Mouse (Mus musculus) MEL (cell line): ENCODE measurements around the gene Hs3st6. TPM values are rescaled to one million over a fixed set of nuclear protein-coding genes. Genes with fewer than 3 reads are reported as not detected.
A peak's percentile ranks its signal among the peaks of the same experiment; 100 is the strongest.

ENCODE experiments used
- EP300 ChIP-seq, 2 experiments: IDR thresholded peaks; 2 replicates each; pipeline ENCODE4 v1.6.1; 2011; ENCODE audit warnings: improper control_type of control experiment in 2 of 2, low read length in 2 of 2, low read depth in 1 of 2, mild to moderate bottlenecking in 1 of 2
- MAX ChIP-seq: IDR thresholded peaks from 2 replicates; pipeline ENCODE4 v1.6.1; 2011; ENCODE audit warnings: low read length, improper control_type of control experiment
- NRF1 ChIP-seq: IDR thresholded peaks from 2 replicates; pipeline ENCODE4 v1.6.1; 2014; ENCODE audit warnings: low read depth, mild to moderate bottlenecking, inconsistent platforms, low read length, improper control_type of control experiment, moderate library complexity; ENCODE audit not compliant: poor library complexity, insufficient read depth, severe bottlenecking
- SMC3 ChIP-seq: IDR thresholded peaks from 2 replicates; pipeline ENCODE4 v1.6.1; 2011; ENCODE audit warnings: low read depth, low read length, improper control_type of control experiment
- USF1 ChIP-seq: IDR thresholded peaks from 2 replicates; pipeline ENCODE4 v1.6.1; 2014; ENCODE audit warnings: low read depth, mild to moderate bottlenecking, inconsistent platforms, low read length, improper control_type of control experiment, moderate library complexity
- polyA plus RNA-seq, 2 experiments: library from polyadenylated mRNA; stranded (reverse) in 1 of 2; unstranded in 1 of 2; fragments of >175 nt in 1 of 2; fragments of >200 nt in 1 of 2; gene quantifications; 2 replicates each; pipeline versions ENCODE4 v1.2.1 to v1.2.4; 2012; ENCODE audit warnings: low replicate concordance in 2 of 2, low read depth in 1 of 2; ENCODE audit not compliant: insufficient read length in 2 of 2, insufficient read depth in 1 of 2, missing spikeins in 1 of 2
- total RNA-seq: library from RNA; depleted of rRNA; stranded (reverse); fragments of 300-350 nt; gene quantifications from 2 replicates; pipeline ENCODE4 v1.2.3, GENCODE M21; 2012; rRNA removed

Hs3st6 gene
- total and polyA plus RNA-seq, 3 experiments: not detected

DNA sequence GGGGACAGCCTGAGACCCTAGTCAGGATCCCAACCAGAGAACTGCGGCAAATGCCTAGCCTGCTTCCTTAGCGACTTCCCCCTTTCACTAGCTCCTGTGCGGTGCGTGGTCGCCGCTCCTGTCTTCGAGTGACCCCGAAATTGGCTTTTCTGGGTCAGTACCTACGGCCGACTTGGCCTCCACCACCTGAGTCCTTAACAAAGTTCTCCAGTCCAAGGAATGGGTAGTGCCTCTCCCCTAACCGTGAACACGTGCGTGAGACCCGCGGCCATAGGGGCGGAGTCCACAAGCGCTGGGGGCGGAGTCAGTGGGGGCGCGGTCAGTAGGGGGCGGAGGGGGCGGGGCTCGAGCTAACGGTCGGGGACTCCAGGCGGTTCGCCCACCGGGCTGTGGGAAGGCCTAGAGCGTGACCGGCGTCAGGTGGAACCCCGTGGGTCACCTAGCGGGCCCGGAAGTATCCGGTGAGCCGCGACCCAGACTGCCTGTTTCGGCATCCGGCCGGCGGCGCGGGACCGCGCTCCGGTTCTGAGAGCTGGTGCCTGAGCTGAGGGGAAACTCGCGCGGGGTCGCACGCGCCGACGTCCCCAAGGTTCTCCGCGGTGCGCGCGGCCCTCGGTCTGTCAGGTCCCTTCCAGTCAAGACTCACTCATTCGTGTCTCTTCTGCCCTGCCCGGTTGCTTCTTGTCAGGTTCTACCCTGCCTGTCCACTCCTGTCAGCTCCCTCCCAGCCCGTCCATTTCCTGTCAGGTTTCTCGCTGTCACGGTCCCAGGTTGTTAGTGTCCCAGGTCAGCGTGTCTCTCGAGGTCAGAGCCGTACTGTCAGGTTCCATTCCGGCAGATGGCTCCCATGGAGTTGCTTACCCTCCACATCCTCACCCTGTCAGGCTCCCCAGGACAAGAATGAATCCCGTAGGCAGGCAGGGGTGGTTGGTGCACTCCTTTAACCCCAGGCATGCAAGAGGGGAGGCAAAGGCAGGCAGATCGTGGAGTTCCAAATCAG lies 51.5 kb downstream of the Hs3st6 start, which contains the start of gene Meiob (continued):
- TF ChIP-seq NRF1 (no peak), USF1 (peak; percentile 59; the same call in 1 of the 2 replicates), MAX (peak; percentile 96), EP300 (IDR thresholded peaks at IDR 0.05; ENCODE audit: low read depth in 1 of 2, low read length in 2 of 2) (peak in 1 of 2 experiments; percentile 24; a peak in 1 of 4 replicates), SMC3 (no peak)

Other genes starting within 250 kb of the Hs3st6 start
- 118 and 121 TPM in 2 replicates for gene Traf7, start 225.1 kb upstream of the Hs3st6 start, total RNA-seq
- gene Traf7, start 225.1 kb upstream of the Hs3st6 start, polyA plus RNA-seq: 100 to 1,000 TPM in 1 of 2 experiments, not detected in 1; 261 TPM
- 0.89 and 1.0 TPM in 2 replicates for gene Rab26, start 218.8 kb upstream of the Hs3st6 start, total RNA-seq
- 1 to 10 TPM in 1 of 2 experiments, not detected in 1; 1.1 TPM for gene Rab26, start 218.8 kb upstream of the Hs3st6 start, polyA plus RNA-seq
- gene Pkd1, start 203.2 kb upstream of the Hs3st6 start, total RNA-seq: 10.3 and 10.6 TPM in 2 replicates
- 10 to 100 TPM in 1 of 2 experiments, not detected in 1; 10.7 TPM for gene Pkd1, start 203.2 kb upstream of the Hs3st6 start, polyA plus RNA-seq
- gene Tsc2, start 120.4 kb upstream of the Hs3st6 start, total RNA-seq: 44.0 and 48.8 TPM in 2 replicates
- 10 to 100 TPM in 1 of 2 experiments, not detected in 1; 99.2 TPM for gene Tsc2, start 120.4 kb upstream of the Hs3st6 start, polyA plus RNA-seq
- gene Nthl1, start 120.3 kb upstream of the Hs3st6 start, total RNA-seq: 26.1 and 31.4 TPM in 2 replicates
- gene Nthl1, start 120.3 kb upstream of the Hs3st6 start, polyA plus RNA-seq: 100 to 1,000 TPM in 1 of 2 experiments, 10 to 100 TPM in 1; 32.0 to 262 TPM
- gene Slc9a3r2, start 102.7 kb upstream of the Hs3st6 start, total RNA-seq: 0.75 and 0.96 TPM in 2 replicates
- 1 to 10 TPM in 1 of 2 experiments, not detected in 1; 3.5 TPM for gene Slc9a3r2, start 102.7 kb upstream of the Hs3st6 start, polyA plus RNA-seq
- gene Npw, start 94.5 kb upstream of the Hs3st6 start, total RNA-seq: not detected in 2 replicates
- not detected for gene Npw, start 94.5 kb upstream of the Hs3st6 start, polyA plus RNA-seq
- gene Zfp598, start 83.3 kb upstream of the Hs3st6 start, total RNA-seq: 21.9 and 22.2 TPM in 2 replicates
- 10 to 100 TPM; 59.0 to 80.4 TPM for gene Zfp598, start 83.3 kb upstream of the Hs3st6 start, polyA plus RNA-seq
- gene Syngr3, start 63.0 kb upstream of the Hs3st6 start, total RNA-seq: 0.15 TPM in 1 of 2 replicates, not detected in the other
- gene Syngr3, start 63.0 kb upstream of the Hs3st6 start, polyA plus RNA-seq: under 1 TPM in 1 of 2 experiments, not detected in 1; 0.68 TPM
- gene Gfer, start 56.8 kb upstream of the Hs3st6 start, total RNA-seq: 78.6 and 86.8 TPM in 2 replicates
- 10 to 100 TPM in 1 of 2 experiments, not detected in 1; 83.0 TPM for gene Gfer, start 56.8 kb upstream of the Hs3st6 start, polyA plus RNA-seq
- gene Noxo1, start 56.8 kb upstream of the Hs3st6 start, total RNA-seq: 0.39 and 0.62 TPM in 2 replicates
- gene Noxo1, start 56.8 kb upstream of the Hs3st6 start, polyA plus RNA-seq: 1 to 10 TPM in 1 of 2 experiments, not detected in 1; 2.4 TPM
- 102 and 103 TPM in 2 replicates for gene Tbl3, start 45.3 kb upstream of the Hs3st6 start, total RNA-seq
- gene Tbl3, start 45.3 kb upstream of the Hs3st6 start, polyA plus RNA-seq: 100 to 1,000 TPM in 1 of 2 experiments, not detected in 1; 111 TPM
- gene Rnf151, start 34.9 kb upstream of the Hs3st6 start, total RNA-seq: 0.23 and 0.26 TPM in 2 replicates
- under 1 TPM in 1 of 2 experiments, not detected in 1; 0.40 TPM for gene Rnf151, start 34.9 kb upstream of the Hs3st6 start, polyA plus RNA-seq
- 3,755 and 4,516 TPM in 2 replicates for gene Rps2, start 34.9 kb upstream of the Hs3st6 start, total RNA-seq
- 1,000 to 10,000 TPM in 1 of 2 experiments, not detected in 1; 1,852 TPM for gene Rps2, start 34.9 kb upstream of the Hs3st6 start, polyA plus RNA-seq
- gene Ndufb10, start 28.5 kb upstream of the Hs3st6 start, total RNA-seq: 258 and 292 TPM in 2 replicates
- gene Ndufb10, start 28.5 kb upstream of the Hs3st6 start, polyA plus RNA-seq: 100 to 1,000 TPM in 1 of 2 experiments, not detected in 1; 230 TPM
- gene Rpl3l, start 25.2 kb upstream of the Hs3st6 start, total RNA-seq: 0.12 and 0.13 TPM in 2 replicates
- under 1 TPM in 1 of 2 experiments, not detected in 1; 0.24 TPM for gene Rpl3l, start 25.2 kb upstream of the Hs3st6 start, polyA plus RNA-seq
- 27.0 and 31.9 TPM in 2 replicates for gene Msrb1, start 16.3 kb upstream of the Hs3st6 start, total RNA-seq
- 10 to 100 TPM in 1 of 2 experiments, not detected in 1; 58.6 TPM for gene Msrb1, start 16.3 kb upstream of the Hs3st6 start, polyA plus RNA-seq
- 0.15 TPM in 1 of 2 replicates, not detected in the other for gene Meiob, start 51.3 kb downstream of the Hs3st6 start, total RNA-seq
- under 1 TPM in 1 of 2 experiments, not detected in 1; 0.11 TPM for gene Meiob, start 51.3 kb downstream of the Hs3st6 start, polyA plus RNA-seq
- gene Hagh, start 87.2 kb downstream of the Hs3st6 start, total RNA-seq: 32.3 and 49.6 TPM in 2 replicates
- gene Hagh, start 87.2 kb downstream of the Hs3st6 start, polyA plus RNA-seq: 10 to 100 TPM in 1 of 2 experiments, not detected in 1; 37.5 TPM
- 2.0 and 2.7 TPM in 2 replicates for gene Fahd1, start 97.4 kb downstream of the Hs3st6 start, total RNA-seq
- 1 to 10 TPM in 1 of 2 experiments, not detected in 1; 4.7 TPM for gene Fahd1, start 97.4 kb downstream of the Hs3st6 start, polyA plus RNA-seq
- not detected in 2 replicates for gene Igfals, start 113.0 kb downstream of the Hs3st6 start, total RNA-seq
- under 1 TPM in 1 of 2 experiments, not detected in 1; 0.04 TPM for gene Igfals, start 113.0 kb downstream of the Hs3st6 start, polyA plus RNA-seq
- 109 and 141 TPM in 2 replicates for gene Nubp2, start 133.4 kb downstream of the Hs3st6 start, total RNA-seq
- 100 to 1,000 TPM in 1 of 2 experiments, not detected in 1; 191 TPM for gene Nubp2, start 133.4 kb downstream of the Hs3st6 start, polyA plus RNA-seq
- gene Spsb3, start 133.7 kb downstream of the Hs3st6 start, total RNA-seq: 27.2 and 34.5 TPM in 2 replicates
- gene Spsb3, start 133.7 kb downstream of the Hs3st6 start, polyA plus RNA-seq: 10 to 100 TPM in 1 of 2 experiments, not detected in 1; 30.2 TPM
- gene Eme2, start 142.1 kb downstream of the Hs3st6 start, total RNA-seq: 19.5 and 26.8 TPM in 2 replicates
- gene Eme2, start 142.1 kb downstream of the Hs3st6 start, polyA plus RNA-seq: 10 to 100 TPM in 1 of 2 experiments, not detected in 1; 15.1 TPM
- gene Mrps34, start 142.1 kb downstream of the Hs3st6 start, total RNA-seq: 60.1 and 74.8 TPM in 2 replicates
- 10 to 100 TPM in 1 of 2 experiments, not detected in 1; 82.0 TPM for gene Mrps34, start 142.1 kb downstream of the Hs3st6 start, polyA plus RNA-seq
- gene Nme3, start 143.5 kb downstream of the Hs3st6 start, total RNA-seq: 24.4 and 29.1 TPM in 2 replicates
- 10 to 100 TPM in 1 of 2 experiments, not detected in 1; 22.1 TPM for gene Nme3, start 143.5 kb downstream of the Hs3st6 start, polyA plus RNA-seq
- 16.9 and 22.8 TPM in 2 replicates for gene Mapk8ip3, start 184.0 kb downstream of the Hs3st6 start, total RNA-seq
- gene Mapk8ip3, start 184.0 kb downstream of the Hs3st6 start, polyA plus RNA-seq: 10 to 100 TPM in 1 of 2 experiments, not detected in 1; 44.5 TPM
- gene Jpt2, start 207.7 kb downstream of the Hs3st6 start, total RNA-seq: 31.7 and 35.5 TPM in 2 replicates
- gene Jpt2, start 207.7 kb downstream of the Hs3st6 start, polyA plus RNA-seq: 10 to 100 TPM in 1 of 2 experiments, not detected in 1; 40.9 TPM